Mouse (Mus musculus) MEL (cell line): ENCODE results near the gene Fgfr2. TPM values are rescaled to one million over a fixed set of nuclear protein-coding genes. Genes with fewer than 3 reads are reported as not detected.

Experiments used
- DNase-seq: peaks from one replicate; pipeline ENCODE4 v3.0.0; 2011; ENCODE audit warnings: low read depth, low spot score
- H3K27ac ChIP-seq: 2 replicates; pipeline ENCODE4 v1.5.1; 2012; ENCODE audit warnings: low read depth, mild to moderate bottlenecking, control low read depth, low read length, moderate library complexity; ENCODE audit not compliant: control insufficient read depth
- H3K27me3 ChIP-seq, 2 experiments: fragments of 150-350 bp in 1 of 2; sonication (generic) in 1 of 2; 2 replicates each; pipeline ENCODE4 v1.6.1; 2012; ENCODE audit warnings: low read length in 2 of 2, mild to moderate bottlenecking in 2 of 2, improper control_type of control experiment in 1 of 2, moderate library complexity in 1 of 2; ENCODE audit not compliant: insufficient read depth in 2 of 2, control insufficient read depth in 1 of 2
- H3K36me3 ChIP-seq, 2 experiments: 2 replicates each; pipeline ENCODE4 v1.6.1; 2012 to 2014; ENCODE audit warnings: low read length in 2 of 2, improper control_type of control experiment in 1 of 2, inconsistent platforms in 1 of 2, mild to moderate bottlenecking in 1 of 2; ENCODE audit not compliant: insufficient read depth in 2 of 2, control insufficient read depth in 1 of 2
- H3K4me1 ChIP-seq, 2 experiments: fragments of 150-350 bp in 1 of 2; sonication (generic) in 1 of 2; 2 replicates each; pipeline ENCODE4 v1.6.1; 2012; ENCODE audit warnings: low read length in 2 of 2, improper control_type of control experiment in 1 of 2, mild to moderate bottlenecking in 1 of 2; ENCODE audit not compliant: insufficient read depth in 2 of 2, control insufficient read depth in 1 of 2
- H3K4me3 ChIP-seq, 2 experiments: fragments of 150-350 bp in 1 of 2; sonication (generic) in 1 of 2; 2 replicates each; pipeline ENCODE4 v1.5.1; 2012; ENCODE audit warnings: low read depth in 2 of 2, low read length in 2 of 2, mild to moderate bottlenecking in 2 of 2, moderate library complexity in 2 of 2, control low read depth in 1 of 2, improper control_type of control experiment in 1 of 2; ENCODE audit not compliant: control insufficient read depth in 1 of 2, insufficient read depth in 1 of 2
- H3K79me2 ChIP-seq: 2 replicates; pipeline ENCODE4 v1.6.1; 2012; ENCODE audit warnings: mild to moderate bottlenecking, low read length, moderate library complexity; ENCODE audit not compliant: control insufficient read depth, poor library complexity, insufficient read depth
- H3K9ac ChIP-seq: 2 replicates; pipeline ENCODE4 v1.6.1; 2012; ENCODE audit warnings: low read depth, mild to moderate bottlenecking, control low read depth, low read length, moderate library complexity; ENCODE audit not compliant: control insufficient read depth, poor library complexity, severe bottlenecking
- H3K9me3 ChIP-seq: fragments of 150-350 bp; sonication (generic); replicated peaks from 2 replicates; pipeline ENCODE4 v1.6.1; 2012; ENCODE audit warnings: mild to moderate bottlenecking, low read length, improper control_type of control experiment, moderate library complexity; ENCODE audit not compliant: insufficient read depth
- BHLHE40 ChIP-seq: IDR thresholded peaks from 2 replicates; pipeline ENCODE4 v1.6.1; 2012; ENCODE audit warnings: low read depth, mild to moderate bottlenecking, inconsistent platforms, low read length, improper control_type of control experiment, borderline replicate concordance
- CHD1 ChIP-seq: IDR thresholded peaks from 2 replicates; pipeline ENCODE4 v1.6.1; 2012; ENCODE audit warnings: low read depth, mild to moderate bottlenecking, inconsistent platforms, low read length, improper control_type of control experiment
- CHD2 ChIP-seq: IDR thresholded peaks from 2 replicates; pipeline ENCODE4 v1.6.1; 2011; ENCODE audit warnings: low read length, improper control_type of control experiment
- CTCF ChIP-seq, 3 experiments: IDR thresholded peaks in 2 of 3; conservative IDR thresholded peaks in 1 of 3; 2 replicates each; pipeline ENCODE4 v1.5.1; 2011 to 2012; ENCODE audit warnings: low read length in 3 of 3, low read depth in 2 of 3, mild to moderate bottlenecking in 2 of 3, improper control_type of control experiment in 1 of 3, inconsistent platforms in 1 of 3, mixed read lengths in 1 of 3, moderate library complexity in 1 of 3; ENCODE audit not compliant: control insufficient read depth in 1 of 3, insufficient read depth in 1 of 3, poor library complexity in 1 of 3, severe bottlenecking in 1 of 3
- E2F4 ChIP-seq: IDR thresholded peaks from 2 replicates; pipeline ENCODE4 v1.6.1; 2011; ENCODE audit warnings: low read depth, low read length, improper control_type of control experiment, borderline replicate concordance
- ELF1 ChIP-seq: IDR thresholded peaks from 2 replicates; pipeline ENCODE4 v1.6.1; 2014; ENCODE audit warnings: low read depth, mild to moderate bottlenecking, inconsistent platforms, low read length, improper control_type of control experiment, moderate library complexity
- EP300 ChIP-seq, 2 experiments: IDR thresholded peaks; 2 replicates each; pipeline ENCODE4 v1.6.1; 2011; ENCODE audit warnings: improper control_type of control experiment in 2 of 2, low read length in 2 of 2, low read depth in 1 of 2, mild to moderate bottlenecking in 1 of 2
- GATA1 ChIP-seq: IDR thresholded peaks from 2 replicates; pipeline ENCODE4 v1.6.1; 2011; ENCODE audit warnings: low read depth, low read length, improper control_type of control experiment
- HCFC1 ChIP-seq: IDR thresholded peaks from 2 replicates; pipeline ENCODE4 v1.6.1; 2012; ENCODE audit warnings: low read depth, mild to moderate bottlenecking, inconsistent platforms, low read length, improper control_type of control experiment, moderate library complexity
- KAT2A ChIP-seq: conservative IDR thresholded peaks from 2 replicates; pipeline ENCODE4 v1.6.1; 2012; ENCODE audit warnings: low read depth, low read length, improper control_type of control experiment, inconsistent platforms
- MAFK ChIP-seq: IDR thresholded peaks from 2 replicates; pipeline ENCODE4 v1.6.1; 2011; ENCODE audit warnings: low read depth, mild to moderate bottlenecking, low read length, improper control_type of control experiment, borderline replicate concordance
- MAX ChIP-seq: IDR thresholded peaks from 2 replicates; pipeline ENCODE4 v1.6.1; 2011; ENCODE audit warnings: low read length, improper control_type of control experiment
- MXI1 ChIP-seq: IDR thresholded peaks from 2 replicates; pipeline ENCODE4 v1.6.1; 2011; ENCODE audit warnings: mild to moderate bottlenecking, low read depth, low read length, improper control_type of control experiment
- MYB ChIP-seq: IDR thresholded peaks from 2 replicates; pipeline ENCODE4 v1.6.1; 2011; ENCODE audit warnings: mild to moderate bottlenecking, low read depth, low read length, improper control_type of control experiment
- MYC ChIP-seq: IDR thresholded peaks from 2 replicates; pipeline ENCODE4 v1.6.1; 2011; ENCODE audit warnings: low read depth, mild to moderate bottlenecking, low read length, improper control_type of control experiment, moderate library complexity
- NRF1 ChIP-seq: IDR thresholded peaks from 2 replicates; pipeline ENCODE4 v1.6.1; 2014; ENCODE audit warnings: low read depth, mild to moderate bottlenecking, inconsistent platforms, low read length, improper control_type of control experiment, moderate library complexity; ENCODE audit not compliant: poor library complexity, insufficient read depth, severe bottlenecking
- POLR2AphosphoS2 ChIP-seq: IDR thresholded peaks from 2 replicates; pipeline ENCODE4 v1.6.1; 2011; ENCODE audit warnings: low read length, improper control_type of control experiment
- POLR2AphosphoS5 ChIP-seq: IDR thresholded peaks from 2 replicates; pipeline ENCODE4 v1.6.1; 2012; ENCODE audit warnings: low read depth, borderline replicate concordance, mild to moderate bottlenecking, inconsistent platforms, low read length, moderate library complexity, mixed read lengths
- RAD21 ChIP-seq: IDR thresholded peaks from 2 replicates; pipeline ENCODE4 v1.6.1; 2011; ENCODE audit warnings: mild to moderate bottlenecking, low read depth, low read length, improper control_type of control experiment
- SMC3 ChIP-seq: IDR thresholded peaks from 2 replicates; pipeline ENCODE4 v1.6.1; 2011; ENCODE audit warnings: low read depth, low read length, improper control_type of control experiment
- TAL1 ChIP-seq: IDR thresholded peaks from 2 replicates; pipeline ENCODE4 v1.6.1; 2012; ENCODE audit warnings: mild to moderate bottlenecking, inconsistent platforms, low read length, moderate library complexity, mixed read lengths
- TCF12 ChIP-seq: IDR thresholded peaks from 2 replicates; pipeline ENCODE4 v1.6.1; 2014; ENCODE audit warnings: low read depth, mild to moderate bottlenecking, inconsistent platforms, low read length, improper control_type of control experiment, moderate library complexity
- UBTF ChIP-seq: IDR thresholded peaks from 2 replicates; pipeline ENCODE4 v1.6.1; 2012; ENCODE audit warnings: low read depth, mild to moderate bottlenecking, inconsistent platforms, low read length, improper control_type of control experiment, moderate library complexity, borderline replicate concordance; ENCODE audit not compliant: insufficient read depth
- USF2 ChIP-seq, 2 experiments: IDR thresholded peaks; 2 replicates each; pipeline ENCODE4 v1.6.1; 2011 to 2012; ENCODE audit warnings: improper control_type of control experiment in 2 of 2, low read length in 2 of 2, borderline replicate concordance in 1 of 2, inconsistent platforms in 1 of 2, low read depth in 1 of 2, mild to moderate bottlenecking in 1 of 2; ENCODE audit not compliant: insufficient read depth in 1 of 2
- ZC3H11A ChIP-seq: IDR thresholded peaks from 2 replicates; pipeline ENCODE4 v1.6.1; 2012; ENCODE audit warnings: low read depth, mild to moderate bottlenecking, inconsistent platforms, low read length, improper control_type of control experiment
- ZMIZ1 ChIP-seq: IDR thresholded peaks from 2 replicates; pipeline ENCODE4 v1.6.1; 2012; ENCODE audit warnings: low read depth, mild to moderate bottlenecking, inconsistent platforms, low read length, improper control_type of control experiment, moderate library complexity
- ZNF384 ChIP-seq: IDR thresholded peaks from 2 replicates; pipeline ENCODE4 v1.6.1; 2012; ENCODE audit warnings: low read depth, mild to moderate bottlenecking, inconsistent platforms, low read length, improper control_type of control experiment
- polyA plus RNA-seq, 2 experiments: library from polyadenylated mRNA; stranded (reverse) in 1 of 2; unstranded in 1 of 2; fragments of >175 nt in 1 of 2; fragments of >200 nt in 1 of 2; gene quantifications; 2 replicates each; pipeline versions ENCODE4 v1.2.1 to v1.2.4; 2012; ENCODE audit warnings: low replicate concordance in 2 of 2, low read depth in 1 of 2; ENCODE audit not compliant: insufficient read length in 2 of 2, insufficient read depth in 1 of 2, missing spikeins in 1 of 2
- total RNA-seq: library from RNA; depleted of rRNA; stranded (reverse); fragments of 300-350 nt; gene quantifications from 2 replicates; pipeline ENCODE4 v1.2.3, GENCODE M21; 2012

Fgfr2 gene
- total and polyA plus RNA-seq, 3 experiments: not detected

DNA sequence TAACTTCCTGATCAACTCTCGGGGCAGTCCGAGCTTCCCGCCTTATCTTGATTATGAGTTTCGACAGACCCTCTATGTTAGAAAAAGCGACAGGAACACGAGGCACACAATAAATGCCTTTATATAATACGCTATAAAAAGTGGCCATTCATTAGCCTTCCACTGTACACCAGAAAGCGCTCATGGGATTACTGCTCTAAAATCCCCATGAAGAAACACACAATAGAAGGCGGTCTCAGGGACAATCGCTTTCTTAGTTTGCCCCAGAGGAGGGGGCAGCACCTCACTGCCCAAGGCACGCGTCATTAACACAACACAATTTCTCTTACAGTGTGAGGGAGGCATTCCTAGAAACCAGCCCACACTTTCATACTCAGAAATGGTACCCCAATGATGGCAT is 2954.9 kb downstream of the Fgfr2 start:
- TF ChIP-seq MYB (no peak), USF2 (IDR thresholded peaks at IDR 0.05; ENCODE audit: borderline replicate concordance in 1 of 2, insufficient read depth in 1 of 2, low read depth in 1 of 2, low read length in 2 of 2) (no peak), POLR2AphosphoS5 (no peak), KAT2A (no peak), RAD21 (no peak), ZC3H11A (no peak), BHLHE40 (no peak), EP300 (IDR thresholded peaks at IDR 0.05; ENCODE audit: low read depth in 1 of 2, low read length in 2 of 2) (no peak), ZNF384 (no peak), TAL1 (no peak), ZMIZ1 (no peak), HCFC1 (no peak), MYC (no peak), CHD1 (no peak), E2F4 (no peak), MAFK (no peak), POLR2AphosphoS2 (no peak), CHD2 (no peak), ELF1 (no peak), MXI1 (no peak)
- Histone ChIP-seq H3K27ac (no peak overlapping the region), H3K4me3 (no peak overlapping the region), H3K36me3 (no peaks in the 10 kb centered on the region), H3K9me3 (no peaks in the 10 kb centered on the region), H3K27me3 (no peaks in the 10 kb centered on the region), H3K79me2 (no peaks in the 10 kb centered on the region), H3K4me1 (no peaks in the 10 kb centered on the region), H3K9ac (no peak overlapping the region)
- no peak for DNase-seq

DNA sequence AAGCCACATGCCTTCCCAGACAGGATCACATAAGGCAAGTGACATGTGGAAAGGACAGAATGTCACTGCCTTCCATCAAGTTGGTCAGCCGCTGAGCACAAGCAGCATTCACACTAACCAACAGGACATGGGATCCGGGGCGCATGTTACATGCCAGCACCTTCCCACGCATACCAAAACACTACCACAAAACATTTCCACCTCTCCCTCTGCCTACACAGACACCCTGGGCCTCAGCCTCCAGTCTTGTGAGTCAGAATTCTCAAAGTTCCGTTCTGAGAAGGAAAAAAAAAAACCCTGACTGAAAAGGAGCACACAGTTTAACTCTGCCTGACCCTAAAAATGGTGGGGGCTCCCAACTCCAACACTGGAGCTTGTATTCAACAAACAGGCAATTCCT is 2955.9 kb downstream of the Fgfr2 start:
- H3K36me3 ChIP-seq: no peaks in the 10 kb centered on the region
- no peaks in the 10 kb centered on the region for H3K9me3 ChIP-seq
- no peak overlapping the region for H3K9ac ChIP-seq
- H3K4me1 ChIP-seq: no peaks in the 10 kb centered on the region
- H3K79me2 ChIP-seq: no peaks in the 10 kb centered on the region
- H3K27ac ChIP-seq: no peak overlapping the region
- no peaks in the 10 kb centered on the region for H3K27me3 ChIP-seq
- TF ChIP-seq GATA1 (no peak), TAL1 (no peak), CHD2 (no peak), USF2 (IDR thresholded peaks at IDR 0.05; ENCODE audit: borderline replicate concordance in 1 of 2, insufficient read depth in 1 of 2, low read depth in 1 of 2, low read length in 2 of 2) (no peak), TCF12 (no peak), ZMIZ1 (no peak), UBTF (no peak), EP300 (IDR thresholded peaks at IDR 0.05; ENCODE audit: low read depth in 1 of 2, low read length in 2 of 2) (no peak), NRF1 (no peak), CTCF (IDR thresholded peaks at IDR 0.05 in 2 of 3, conservative IDR thresholded peaks at IDR 0.05 in 1 of 3; ENCODE audit: control insufficient read depth in 1 of 3, insufficient read depth in 1 of 3, low read depth in 2 of 3, low read length in 3 of 3, poor library complexity in 1 of 3, severe bottlenecking in 1 of 3) (no peak), ZNF384 (no peak), SMC3 (no peak), MAX (no peak)
- no peak for DNase-seq
- H3K4me3 ChIP-seq: no peak overlapping the region
